Mouse (Mus musculus): ENCODE results near the gene Smyd3.

GRCm38 (mm10) chr1:179343426-179343825 is 174.4 kb downstream of the Smyd3 start:
- TF ChIP-seq CTCF (IDR thresholded peaks at IDR 0.05; ENCODE audit: low read depth, low read length) (no peak), POLR2A (IDR thresholded peaks at IDR 0.05; ENCODE audit: extremely low read depth, insufficient read depth, low read length) (no peak)

Data from liver, adult 2 months (tissue).